Mouse (Mus musculus) duodenum, adult 2 months (tissue): Measurements from ENCODE around the gene Olfr190. TPM values are rescaled to one million over a fixed set of nuclear protein-coding genes. Genes with fewer than 3 reads are reported as not detected.

ENCODE experiments used
- polyA plus RNA-seq: library from polyadenylated mRNA; depleted of rRNA; stranded (reverse); fragments of >200 nt; gene quantifications from 2 replicates; pipeline ENCODE4 v1.2.3, GENCODE M21; 2012; ENCODE audit warnings: low replicate concordance; rRNA removed

The Olfr190 gene
- polyA plus RNA-seq: not detected in 2 replicates

GRCm38 (mm10) chr16:59077905-59078304, at the start of gene Olfr190:
Olfr190 (minus strand) TSS chr16:59078005.

GRCm38 (mm10) chr16:59120969-59121368, 43.2 kb upstream of the Olfr190 start, which contains the start of gene Olfr194:
Olfr194 (minus strand) TSS chr16:59121069.

GRCm38 (mm10) chr16:59111781-59112180, 34.0 kb upstream of the Olfr190 start, which contains the start of gene Olfr193:
Olfr193 (minus strand) TSS chr16:59111881.

GRCm38 (mm10) chr16:59089722-59090121, 11.9 kb upstream of the Olfr190 start, which contains the start of gene Olfr191:
Olfr191 (minus strand) TSS chr16:59089822.

DNA sequence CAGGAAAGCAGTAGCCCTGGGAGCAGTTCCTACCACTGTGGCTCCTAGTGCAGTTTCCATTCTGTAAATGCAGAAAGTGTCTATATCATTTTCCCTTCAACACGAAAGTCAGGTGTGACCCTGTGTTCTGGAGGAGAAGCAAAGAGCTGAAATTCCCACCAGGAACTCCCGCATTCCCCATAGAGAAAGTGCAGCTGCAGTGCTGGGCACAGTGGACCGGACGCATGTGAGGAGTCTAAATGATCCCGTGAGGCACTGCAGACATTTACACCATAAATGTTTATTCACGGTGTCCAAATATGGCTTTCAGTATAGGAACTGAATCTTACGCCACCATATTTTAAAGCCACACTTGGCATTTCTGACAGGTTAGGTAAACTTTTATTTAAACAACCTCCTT, 38.1 kb downstream of the Olfr190 start, which contains the start of gene Olfr187:
Olfr187 (minus strand) TSS at position 58 of the 400 bp plus-strand sequence.

DNA sequence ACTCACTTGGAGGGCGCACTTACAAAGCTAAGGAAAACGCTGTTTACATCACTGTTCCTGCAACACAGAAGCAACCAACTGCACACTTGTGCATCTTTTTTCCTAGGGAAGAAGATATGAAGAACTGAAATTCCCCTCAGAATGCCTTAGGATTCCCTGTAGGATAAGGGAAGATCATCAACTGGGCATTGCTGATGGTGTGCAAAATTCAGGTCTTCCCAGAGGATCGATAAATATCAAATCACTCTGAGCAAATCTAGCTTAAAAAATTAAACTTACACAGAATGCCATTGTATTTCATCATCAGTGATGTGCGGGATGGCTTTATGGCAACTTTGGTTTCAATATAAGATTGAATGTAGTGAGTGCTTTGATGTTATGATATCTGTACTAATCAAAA, 47.6 kb downstream of the Olfr190 start, which contains the start of gene Olfr186:
Olfr186 (minus strand) TSS at position 101 of the 400 bp plus-strand sequence.

Other genes starting within 250 kb of the Olfr190 start
- gene Olfr177, start 203.2 kb downstream of the Olfr190 start, polyA plus RNA-seq: not detected in 2 replicates
- not detected in 2 replicates for gene Olfr178, start 185.9 kb downstream of the Olfr190 start, polyA plus RNA-seq
- not detected in 2 replicates for gene Olfr181, start 149.2 kb downstream of the Olfr190 start, polyA plus RNA-seq
- not detected in 2 replicates for gene Olfr180, start 148.6 kb downstream of the Olfr190 start, polyA plus RNA-seq
- gene Olfr183, start 82.6 kb downstream of the Olfr190 start, polyA plus RNA-seq: not detected in 2 replicates
- not detected in 2 replicates for gene Olfr186, start 47.7 kb downstream of the Olfr190 start, polyA plus RNA-seq
- not detected in 2 replicates for gene Olfr187, start 38.2 kb downstream of the Olfr190 start, polyA plus RNA-seq
- gene Olfr191, start 11.8 kb upstream of the Olfr190 start, polyA plus RNA-seq: not detected in 2 replicates
- gene Olfr193, start 33.9 kb upstream of the Olfr190 start, polyA plus RNA-seq: not detected in 2 replicates
- gene Olfr194, start 43.1 kb upstream of the Olfr190 start, polyA plus RNA-seq: not detected in 2 replicates
- not detected in 2 replicates for gene Olfr195, start 69.0 kb upstream of the Olfr190 start, polyA plus RNA-seq
- gene Olfr196, start 92.4 kb upstream of the Olfr190 start, polyA plus RNA-seq: not detected in 2 replicates
- gene Olfr198, start 125.5 kb upstream of the Olfr190 start, polyA plus RNA-seq: not detected in 2 replicates
- gene Olfr199, start 141.8 kb upstream of the Olfr190 start, polyA plus RNA-seq: not detected in 2 replicates
- gene Olfr201, start 194.6 kb upstream of the Olfr190 start, polyA plus RNA-seq: not detected in 2 replicates
- gene Olfr202, start 208.8 kb upstream of the Olfr190 start, polyA plus RNA-seq: not detected in 2 replicates
- not detected in 2 replicates for gene Olfr203, start 220.9 kb upstream of the Olfr190 start, polyA plus RNA-seq
- not detected in 2 replicates for gene Olfr204, start 240.2 kb upstream of the Olfr190 start, polyA plus RNA-seq